Mouse (Mus musculus) erythroblast, embryonic 14.5 days (primary cell): Measurements from ENCODE around the gene Mrpl2. TPM values are rescaled to one million over a fixed set of nuclear protein-coding genes. Genes with fewer than 3 reads are reported as not detected.

Experiments used
- H3K27me3 ChIP-seq: 2 replicates; pipeline ENCODE4 v1.6.1; 2012; ENCODE audit warnings: inconsistent platforms; ENCODE audit not compliant: control insufficient read depth
- H3K36me3 ChIP-seq: 2 replicates; pipeline ENCODE4 v1.6.1; 2012; ENCODE audit warnings: mild to moderate bottlenecking, inconsistent platforms; ENCODE audit not compliant: control insufficient read depth
- H3K4me1 ChIP-seq: 2 replicates; pipeline ENCODE4 v1.6.1; 2012; ENCODE audit warnings: inconsistent platforms; ENCODE audit not compliant: control insufficient read depth
- H3K4me3 ChIP-seq: replicated peaks from 2 replicates; pipeline ENCODE3; 2012; ENCODE audit warnings: moderate library complexity, mild to moderate bottlenecking, inconsistent platforms
- H3K9me3 ChIP-seq: 2 replicates; pipeline ENCODE4 v1.6.1; 2012; ENCODE audit warnings: low read length, inconsistent platforms, mixed read lengths; ENCODE audit not compliant: control insufficient read depth
- GATA1 ChIP-seq: IDR thresholded peaks from 2 replicates; pipeline ENCODE4 v1.6.1; 2012; ENCODE audit warnings: low read length, inconsistent platforms, mixed read lengths
- TAL1 ChIP-seq: IDR thresholded peaks from 3 replicates; pipeline ENCODE4 v1.6.1; 2012; ENCODE audit warnings: low read length, inconsistent platforms, mixed read lengths
- polyA plus RNA-seq: library from polyadenylated mRNA; stranded (reverse); fragments of >175 nt; gene quantifications from 2 replicates; pipeline ENCODE4 v1.2.3, GENCODE M21; 2012

The Mrpl2 gene
- polyA plus RNA-seq, 1 experiment, result 34.1 TPM

GRCm38 (mm10) chr17:46651292-46651691, 5.3 kb downstream of the Mrpl2 start:
- Histone ChIP-seq H3K27me3 (no peaks in the 10 kb centered on the region), H3K4me3 (peak overlapping the region; percentile 77), H3K36me3 (peaks cover 54% of the 10 kb centered on the region)

GRCm38 (mm10) chr17:46651755-46652547, 5.9 kb downstream of the Mrpl2 start:
- peak overlapping the region; percentile 77 for H3K4me3 ChIP-seq
- peaks cover 39% of the 10 kb centered on the region for H3K4me1 ChIP-seq
- H3K27me3 ChIP-seq, result no peaks in the 10 kb centered on the region
- H3K36me3 ChIP-seq, result peaks cover 60% of the 10 kb centered on the region
- no peaks in the 10 kb centered on the region for H3K9me3 ChIP-seq
- TF ChIP-seq TAL1, result no peak
- no peak for TF ChIP-seq GATA1

More at GRCm38 (mm10) chr17:46651292-46651691, 5.3 kb downstream of the Mrpl2 start:
- Histone ChIP-seq H3K9me3 (no peaks in the 10 kb centered on the region), H3K4me1 (peaks cover 45% of the 10 kb centered on the region)
- no peak for TF ChIP-seq GATA1
- no peak for TF ChIP-seq TAL1

GRCm38 (mm10) chr17:46656054-46656453, 10.0 kb downstream of the Mrpl2 start:
- H3K4me1 ChIP-seq, result peaks cover 8% of the 10 kb centered on the region
- no peak for TF ChIP-seq GATA1
- H3K4me3 ChIP-seq, result no peak overlapping the region
- no peaks in the 10 kb centered on the region for H3K9me3 ChIP-seq
- H3K27me3 ChIP-seq, result no peaks in the 10 kb centered on the region
- peaks cover 68% of the 10 kb centered on the region for H3K36me3 ChIP-seq

GRCm38 (mm10) chr17:46661351-46661750, 15.3 kb downstream of the Mrpl2 start:
- H3K4me1 ChIP-seq, result no peaks in the 10 kb centered on the region
- no peaks in the 10 kb centered on the region for H3K9me3 ChIP-seq
- H3K36me3 ChIP-seq, result peaks cover 86% of the 10 kb centered on the region
- H3K27me3 ChIP-seq, result no peaks in the 10 kb centered on the region
- no peak overlapping the region for H3K4me3 ChIP-seq
- TF ChIP-seq GATA1, result no peak
- TF ChIP-seq TAL1, result no peak

GRCm38 (mm10) chr17:46661981-46662380, 16.0 kb downstream of the Mrpl2 start:
- H3K36me3 ChIP-seq, result peaks cover 86% of the 10 kb centered on the region
- no peak overlapping the region for H3K4me3 ChIP-seq
- no peaks in the 10 kb centered on the region for H3K9me3 ChIP-seq
- H3K4me1 ChIP-seq, result no peaks in the 10 kb centered on the region
- TF ChIP-seq TAL1 (no peak), GATA1 (no peak)
- H3K27me3 ChIP-seq, result no peaks in the 10 kb centered on the region

- TF ChIP-seq TAL1 (no peak), GATA1 (no peak)
- H3K36me3 ChIP-seq, result peaks cover 86% of the 10 kb centered on the region
These were observed 16.7 kb downstream of the Mrpl2 start for GRCm38 (mm10) chr17:46662730-46663129.

GRCm38 (mm10) chr17:46667712-46668111, 21.7 kb downstream of the Mrpl2 start:
- no peaks in the 10 kb centered on the region for H3K9me3 ChIP-seq
- peaks cover 80% of the 10 kb centered on the region for H3K36me3 ChIP-seq
- H3K27me3 ChIP-seq, result no peaks in the 10 kb centered on the region
- TF ChIP-seq GATA1 (no peak), TAL1 (no peak)
- H3K4me3 ChIP-seq, result no peak overlapping the region
- peaks cover 14% of the 10 kb centered on the region for H3K4me1 ChIP-seq

More at GRCm38 (mm10) chr17:46662730-46663129, 16.7 kb downstream of the Mrpl2 start:
- H3K4me1 ChIP-seq, result no peaks in the 10 kb centered on the region
- H3K4me3 ChIP-seq, result no peak overlapping the region
- H3K9me3 ChIP-seq, result no peaks in the 10 kb centered on the region
- no peaks in the 10 kb centered on the region for H3K27me3 ChIP-seq

- no peaks in the 10 kb centered on the region for H3K9me3 ChIP-seq
- H3K27me3 ChIP-seq, result no peaks in the 10 kb centered on the region
- no peak overlapping the region for H3K4me3 ChIP-seq
- H3K4me1 ChIP-seq, result peaks cover 36% of the 10 kb centered on the region
- TF ChIP-seq TAL1 (no peak), GATA1 (no peak)
- peaks cover 66% of the 10 kb centered on the region for H3K36me3 ChIP-seq
These were observed 23.9 kb downstream of the Mrpl2 start for GRCm38 (mm10) chr17:46669911-46670310.

- Histone ChIP-seq H3K9me3 (no peaks in the 10 kb centered on the region), H3K4me1 (peaks cover 57% of the 10 kb centered on the region), H3K36me3 (peaks cover 73% of the 10 kb centered on the region), H3K4me3 (peak within 1 kb of the TSS; percentile 94), H3K27me3 (no peaks in the 10 kb centered on the region)
- TF ChIP-seq TAL1 (no peak), GATA1 (no peak)
These were observed 28.0 kb downstream of the Mrpl2 start, which contains the start of gene Rrp36 for GRCm38 (mm10) chr17:46673850-46674529. Gene Rrp36, minus strand, starts transcription at chr17:46674352.
